Mouse (Mus musculus) lung, postnatal 0 days (tissue): ENCODE data around the gene Il24.

Experiments used
- CTCF ChIP-seq: IDR thresholded peaks from 2 replicates; pipeline ENCODE4 v1.5.1; 2016; ENCODE audit warnings: antibody characterized with exemption, mild to moderate bottlenecking
- EP300 ChIP-seq: IDR thresholded peaks from 2 replicates; pipeline ENCODE4 v1.6.1; 2016; ENCODE audit warnings: antibody characterized with exemption, mild to moderate bottlenecking, control low read depth

- TF ChIP-seq CTCF (no peak), EP300 (no peak)
Measured at GRCm38 (mm10) chr1:130936351-130936750, 49.1 kb upstream of the Il24 start.
